Mouse (Mus musculus): Measurements from ENCODE around the gene Gabarap. TPM values are rescaled to one million over a fixed set of nuclear protein-coding genes. Genes with fewer than 3 reads are reported as not detected.
A peak's percentile ranks its signal among the peaks of the same experiment; 100 is the strongest.

The Gabarap gene
- polyA plus RNA-seq, 1 experiment from 2014 or later: 437 TPM

DNA sequence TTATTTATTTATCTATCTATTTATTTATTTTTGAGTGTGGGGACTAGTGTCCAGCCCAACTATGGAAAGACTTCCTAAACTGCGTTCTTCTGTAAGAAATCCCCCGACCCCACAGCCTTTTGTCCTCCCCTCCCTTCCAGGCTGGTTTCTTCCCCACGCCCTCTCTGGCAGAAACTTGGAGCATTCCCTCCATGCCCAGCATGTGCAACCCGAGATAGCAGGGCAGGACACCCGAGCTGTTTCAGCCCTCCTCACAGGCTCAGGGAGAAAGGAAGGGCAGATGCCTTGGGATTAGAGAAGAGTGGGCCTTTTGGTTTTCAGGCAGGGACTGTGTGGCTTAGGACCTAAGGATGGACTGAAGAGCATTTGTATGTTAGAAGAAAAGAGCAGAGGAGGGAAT lies 8.1 kb upstream of the Gabarap start:
- WGBS: 7% methylated on average over 5 of the region's 5 CpGs
- no peak for ATAC-seq (ENCODE audit: low FRiP score, low TSS enrichment)
- Histone ChIP-seq H3K27me3 (ENCODE audit: insufficient read depth, low read length) (no peaks in the 10 kb centered on the region), H3K4me3 (ENCODE audit: low read length) (peak overlapping the region; percentile 100), H3K36me3 (ENCODE audit: insufficient read depth, low read length) (peaks cover 33% of the 10 kb centered on the region), H3K4me2 (replicated peaks; ENCODE audit: low read depth, low read length) (peak overlapping the region; percentile 86), H3K9me3 (ENCODE audit: low read length) (no peaks in the 10 kb centered on the region), H3K9ac (replicated peaks; ENCODE audit: low read length) (peak overlapping the region; percentile 66), H3K4me1 (ENCODE audit: insufficient read depth, low read length) (peaks cover 28% of the 10 kb centered on the region), H3K27ac (ENCODE audit: low read length) (peak overlapping the region; percentile 61; the same call in 1 of the 2 replicates)

DNA sequence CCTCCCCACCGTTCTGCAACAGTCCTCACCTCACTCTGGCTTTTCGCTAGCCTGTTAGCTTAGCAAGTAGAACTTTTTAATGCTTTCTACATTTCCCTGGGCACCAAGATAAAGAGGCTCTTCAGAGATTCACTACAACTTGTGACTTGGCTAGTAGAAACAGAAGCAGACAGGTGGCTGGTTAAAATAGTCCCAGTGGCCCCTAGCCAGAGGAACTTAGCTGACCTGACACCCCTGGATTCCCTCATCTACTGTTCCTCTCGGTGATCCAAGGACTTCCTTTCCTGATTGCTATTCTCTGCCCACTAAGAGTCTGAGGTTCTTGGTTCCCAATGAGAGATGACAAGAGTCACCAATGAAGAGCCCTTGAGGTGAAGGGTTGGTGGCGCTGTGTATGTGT lies 7.6 kb upstream of the Gabarap start:
- peak overlapping the region; percentile 61; the same call in 1 of the 2 replicates for H3K27ac ChIP-seq (ENCODE audit: low read length)
- H3K4me3 ChIP-seq (ENCODE audit: low read length): peak overlapping the region; percentile 100; the same call in 1 of the 2 replicates
- peak overlapping the region; percentile 66 for H3K9ac ChIP-seq (replicated peaks; ENCODE audit: low read length)

DNA sequence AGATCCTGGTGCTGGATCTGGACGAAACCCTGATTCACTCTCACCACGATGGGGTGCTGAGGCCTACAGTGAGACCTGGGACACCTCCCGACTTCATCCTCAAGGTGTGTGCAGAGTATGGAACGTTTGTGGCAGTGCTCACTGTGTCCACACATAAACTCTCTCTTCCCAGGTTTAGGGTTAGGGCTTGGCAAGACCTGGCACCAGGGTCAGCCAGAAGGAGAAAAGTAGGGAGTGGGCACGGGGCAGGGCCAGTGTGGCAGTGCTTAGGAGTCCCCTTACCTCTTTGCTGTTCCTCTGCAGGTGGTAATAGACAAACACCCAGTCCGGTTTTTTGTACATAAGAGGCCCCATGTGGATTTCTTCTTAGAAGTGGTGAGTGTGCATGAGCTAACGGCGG lies 6.5 kb upstream of the Gabarap start:
- Histone ChIP-seq H3K4me2 (replicated peaks; ENCODE audit: low read depth, low read length) (no peak overlapping the region), H3K4me1 (ENCODE audit: insufficient read depth, low read length) (peaks cover 21% of the 10 kb centered on the region), H3K4me3 (ENCODE audit: low read length) (no peak overlapping the region), H3K36me3 (ENCODE audit: insufficient read depth, low read length) (peaks cover 41% of the 10 kb centered on the region), H3K27me3 (ENCODE audit: insufficient read depth, low read length) (no peaks in the 10 kb centered on the region), H3K9me3 (ENCODE audit: low read length) (no peaks in the 10 kb centered on the region), H3K27ac (ENCODE audit: low read length) (no peak overlapping the region), H3K9ac (replicated peaks; ENCODE audit: low read length) (no peak overlapping the region)
- 87% methylated on average over 8 of the region's 8 CpGs for WGBS
- no peak for ATAC-seq (ENCODE audit: low FRiP score, low TSS enrichment)

More for the DNA sequence above, 7.6 kb upstream of the Gabarap start:
- ATAC-seq (ENCODE audit: low FRiP score, low TSS enrichment): no peak
- Histone ChIP-seq H3K9me3 (ENCODE audit: low read length) (no peaks in the 10 kb centered on the region), H3K4me1 (ENCODE audit: insufficient read depth, low read length) (peaks cover 28% of the 10 kb centered on the region), H3K27me3 (ENCODE audit: insufficient read depth, low read length) (no peaks in the 10 kb centered on the region), H3K4me2 (replicated peaks; ENCODE audit: low read depth, low read length) (peak overlapping the region; percentile 86), H3K36me3 (ENCODE audit: insufficient read depth, low read length) (peaks cover 34% of the 10 kb centered on the region)
- 69% methylated on average over 4 of the region's 4 CpGs for WGBS

DNA sequence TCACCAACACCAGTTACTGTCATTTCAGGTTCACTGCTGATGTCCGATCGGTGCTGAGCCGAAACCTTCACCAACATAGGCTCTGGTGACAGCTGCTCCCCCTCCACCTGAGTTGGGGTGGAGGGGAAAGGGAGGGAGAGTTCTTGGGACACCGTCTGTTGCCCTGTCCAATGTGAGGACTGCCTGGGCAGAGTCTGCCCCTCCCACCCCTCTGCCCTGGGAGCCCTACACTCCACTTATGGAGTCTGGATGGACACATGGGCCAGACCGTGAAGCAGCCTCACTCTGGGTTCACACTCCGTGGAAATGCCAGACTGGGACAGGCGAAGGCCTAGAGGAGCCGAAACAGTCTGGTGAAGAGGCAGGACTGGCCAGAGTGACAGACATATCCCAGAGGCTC lies 994 bp upstream of the Gabarap start:
- 88% methylated on average over 8 of the region's 8 CpGs for WGBS

DNA sequence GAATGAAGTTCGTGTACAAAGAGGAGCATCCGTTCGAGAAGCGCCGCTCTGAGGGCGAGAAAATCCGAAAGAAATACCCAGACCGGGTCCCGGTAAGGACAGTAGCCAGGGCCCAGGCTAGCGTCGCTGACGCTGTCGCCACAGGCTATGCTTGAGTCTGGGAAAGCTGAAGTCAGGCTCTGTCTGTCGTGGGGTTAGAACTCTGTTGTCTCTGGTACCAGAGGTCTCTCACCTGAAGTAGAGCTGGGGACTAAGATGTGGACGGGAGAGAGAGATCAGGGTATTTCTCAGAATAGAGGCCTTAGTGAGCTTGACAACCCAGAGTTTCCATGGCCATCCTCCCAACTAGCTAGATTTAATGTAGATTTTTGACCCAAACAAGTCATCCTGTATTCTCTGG lies 768 bp downstream of the Gabarap start:
- H3K27me3 ChIP-seq (ENCODE audit: insufficient read depth, low read length): no peaks in the 10 kb centered on the region
- peak overlapping the region; percentile 94 for H3K9ac ChIP-seq (replicated peaks; ENCODE audit: low read length)
- peak overlapping the region; percentile 95 for H3K4me3 ChIP-seq (ENCODE audit: low read length)
- peaks cover 21% of the 10 kb centered on the region for H3K4me1 ChIP-seq (ENCODE audit: insufficient read depth, low read length)
- peaks cover 30% of the 10 kb centered on the region for H3K36me3 ChIP-seq (ENCODE audit: insufficient read depth, low read length)
- peak; percentile 5; the same call in 1 of the 2 replicates for ATAC-seq (ENCODE audit: low FRiP score, low TSS enrichment)
- 0% methylated on average over 15 of the region's 15 CpGs for WGBS
- no peaks in the 10 kb centered on the region for H3K9me3 ChIP-seq (ENCODE audit: low read length)
- peak overlapping the region; percentile 96 for H3K27ac ChIP-seq (ENCODE audit: low read length)
- H3K4me2 ChIP-seq (replicated peaks; ENCODE audit: low read depth, low read length): peak overlapping the region; percentile 71

More for the DNA sequence above, 994 bp upstream of the Gabarap start:
- H3K4me3 ChIP-seq (ENCODE audit: low read length): no peak overlapping the region
- 0 out of 2 replicates have a peak, but pooled peaks have one; percentile 10 for ATAC-seq (ENCODE audit: low FRiP score, low TSS enrichment)
- H3K4me2 ChIP-seq (replicated peaks; ENCODE audit: low read depth, low read length): no peak overlapping the region
- H3K9ac ChIP-seq (replicated peaks; ENCODE audit: low read length): 0 out of 2 replicates have a peak overlapping the region, but pooled peaks have one; percentile 6
- peaks cover 43% of the 10 kb centered on the region for H3K36me3 ChIP-seq (ENCODE audit: insufficient read depth, low read length)
- H3K27ac ChIP-seq (ENCODE audit: low read length): peak overlapping the region; percentile 29; the same call in 1 of the 2 replicates
- H3K9me3 ChIP-seq (ENCODE audit: low read length): no peaks in the 10 kb centered on the region
- H3K27me3 ChIP-seq (ENCODE audit: insufficient read depth, low read length): no peaks in the 10 kb centered on the region
- H3K4me1 ChIP-seq (ENCODE audit: insufficient read depth, low read length): peaks cover 18% of the 10 kb centered on the region

DNA sequence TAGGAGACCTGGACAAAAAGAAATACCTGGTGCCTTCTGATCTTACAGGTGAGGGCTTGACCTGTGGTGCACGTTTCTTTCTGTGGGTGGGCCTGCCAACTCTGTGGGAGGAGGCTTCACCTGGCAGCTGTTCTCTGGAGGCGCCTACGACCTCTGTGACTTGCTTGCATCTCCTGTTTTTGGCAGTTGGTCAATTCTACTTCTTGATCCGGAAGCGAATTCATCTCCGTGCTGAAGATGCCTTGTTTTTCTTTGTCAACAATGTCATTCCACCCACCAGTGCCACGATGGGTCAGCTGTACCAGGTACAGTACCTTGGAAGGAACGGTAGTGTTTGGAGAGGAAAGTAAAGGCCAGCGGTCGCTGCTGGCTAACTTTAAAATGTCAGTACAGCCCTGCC lies 1.5 kb downstream of the Gabarap start:
- 80% methylated on average over 10 of the region's 10 CpGs for whole genome bisulfite sequencing
- Histone ChIP-seq H3K36me3 (ENCODE audit: insufficient read depth, low read length) (peaks cover 26% of the 10 kb centered on the region), H3K4me2 (replicated peaks; ENCODE audit: low read depth, low read length) (peak overlapping the region; percentile 71), H3K4me3 (ENCODE audit: low read length) (peak overlapping the region; percentile 95), H3K27ac (ENCODE audit: low read length) (no peak overlapping the region), H3K9me3 (ENCODE audit: low read length) (no peaks in the 10 kb centered on the region), H3K4me1 (ENCODE audit: insufficient read depth, low read length) (peaks cover 23% of the 10 kb centered on the region), H3K9ac (replicated peaks; ENCODE audit: low read length) (peak overlapping the region; percentile 94), H3K27me3 (ENCODE audit: insufficient read depth, low read length) (no peaks in the 10 kb centered on the region)
- no peak for ATAC-seq (ENCODE audit: low FRiP score, low TSS enrichment)

DNA sequence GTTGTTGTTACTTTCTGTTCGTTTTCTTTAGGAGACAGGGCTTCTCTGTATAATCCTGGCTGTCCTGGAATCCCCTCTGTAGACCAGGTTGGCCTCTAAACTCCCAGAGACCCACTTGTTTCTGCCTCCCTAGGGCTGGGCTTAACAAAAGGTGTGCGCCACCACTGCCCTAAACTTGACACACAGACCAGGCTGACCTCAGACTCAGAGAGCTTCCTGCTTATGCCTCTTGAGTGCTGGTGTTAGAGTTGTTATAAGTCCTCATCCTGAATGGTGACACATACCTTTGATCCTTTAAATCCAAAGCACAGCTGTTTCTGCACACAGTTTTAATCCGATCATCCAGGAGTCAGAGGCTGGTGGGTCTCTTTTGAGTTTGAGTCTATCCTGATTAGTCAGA lies 2.0 kb downstream of the Gabarap start:
- ATAC-seq (ENCODE audit: low FRiP score, low TSS enrichment): no peak
- no peaks in the 10 kb centered on the region for H3K27me3 ChIP-seq (ENCODE audit: insufficient read depth, low read length)
- 88% methylated on average over 3 of the region's 3 CpGs for WGBS
- peak overlapping the region; percentile 71 for H3K4me2 ChIP-seq (replicated peaks; ENCODE audit: low read depth, low read length)
- H3K4me3 ChIP-seq (ENCODE audit: low read length): no peak overlapping the region
- H3K9ac ChIP-seq (replicated peaks; ENCODE audit: low read length): peak overlapping the region; percentile 94; the same call in 1 of the 2 replicates
- no peaks in the 10 kb centered on the region for H3K9me3 ChIP-seq (ENCODE audit: low read length)
- peaks cover 29% of the 10 kb centered on the region for H3K4me1 ChIP-seq (ENCODE audit: insufficient read depth, low read length)
- H3K36me3 ChIP-seq (ENCODE audit: insufficient read depth, low read length): peaks cover 31% of the 10 kb centered on the region
- no peak overlapping the region for H3K27ac ChIP-seq (ENCODE audit: low read length)

DNA sequence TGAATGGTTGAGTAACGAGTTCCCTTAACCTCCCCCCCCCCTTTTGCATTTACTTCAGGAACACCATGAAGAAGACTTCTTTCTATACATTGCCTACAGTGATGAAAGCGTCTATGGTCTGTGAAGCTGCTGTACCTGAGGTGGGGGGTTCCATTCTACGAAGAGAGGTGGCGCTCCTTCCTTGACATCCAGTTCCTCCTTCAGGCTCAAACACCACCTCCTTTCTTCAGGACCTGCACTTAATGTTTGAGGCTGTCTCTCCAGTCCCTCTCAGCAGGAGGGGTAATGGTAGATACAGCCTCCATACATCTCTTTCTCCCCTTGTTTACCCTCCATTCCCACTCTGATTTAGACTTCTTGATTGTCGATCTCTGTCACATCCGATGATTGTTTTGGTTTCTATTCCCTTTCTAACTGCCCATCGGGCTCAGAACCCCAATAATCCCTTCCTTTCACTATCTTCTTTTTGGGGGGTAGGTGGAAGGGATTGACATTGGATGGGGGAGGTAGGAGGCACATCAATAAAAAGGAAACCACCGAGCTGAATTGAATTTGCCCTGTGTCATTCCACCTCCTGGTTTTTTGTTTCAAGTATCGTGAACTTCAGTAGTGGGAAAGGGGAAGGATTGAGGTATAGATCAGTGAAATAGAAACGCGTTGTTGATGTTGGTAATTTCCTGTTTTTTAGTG lies 3.6 kb downstream of the Gabarap start:
- peak overlapping the region; percentile 50 for H3K4me2 ChIP-seq (replicated peaks; ENCODE audit: low read depth, low read length)
- H3K36me3 ChIP-seq (ENCODE audit: insufficient read depth, low read length): peaks cover 34% of the 10 kb centered on the region
- no peaks in the 10 kb centered on the region for H3K27me3 ChIP-seq (ENCODE audit: insufficient read depth, low read length)
- peaks cover 32% of the 10 kb centered on the region for H3K4me1 ChIP-seq (ENCODE audit: insufficient read depth, low read length)
- peak overlapping the region; percentile 98; the same call in 1 of the 2 replicates for H3K4me3 ChIP-seq (ENCODE audit: low read length)
- H3K27ac ChIP-seq (ENCODE audit: low read length): no peak overlapping the region
- WGBS: 88% methylated on average over 11 of the region's 11 CpGs
- H3K9me3 ChIP-seq (ENCODE audit: low read length): no peaks in the 10 kb centered on the region
- ATAC-seq (ENCODE audit: low FRiP score, low TSS enrichment): no peak
- H3K9ac ChIP-seq (replicated peaks; ENCODE audit: low read length): no peak overlapping the region

DNA sequence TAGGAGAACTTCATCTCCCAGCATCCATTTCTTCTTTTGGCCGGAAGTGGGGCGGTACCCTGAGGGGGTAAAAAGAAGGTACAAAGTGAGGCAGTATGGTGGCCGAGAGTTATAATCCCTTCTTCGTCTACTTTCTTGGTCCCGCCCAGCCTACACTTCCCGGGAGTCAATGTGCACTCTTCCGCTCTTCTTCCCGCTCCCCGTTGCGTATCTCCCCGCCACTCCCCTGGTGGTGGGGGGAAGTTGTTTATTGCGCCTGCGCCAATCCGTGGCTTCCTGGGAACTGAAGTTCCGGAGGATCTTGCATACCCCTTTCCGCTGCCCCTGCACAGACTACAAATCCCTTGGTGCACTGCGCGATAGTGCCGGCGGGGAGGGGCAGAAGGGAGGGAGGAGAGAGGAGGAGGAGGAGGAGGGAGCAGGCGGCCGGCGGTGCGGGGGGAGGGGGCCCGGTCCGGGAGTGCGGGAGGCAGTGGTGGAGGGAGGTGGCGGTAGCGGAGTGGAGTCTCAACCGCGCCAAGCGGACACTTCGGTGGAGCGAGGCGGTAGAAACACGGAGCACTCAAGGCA lies 4.5 kb downstream of the Gabarap start, which contains the start of gene Phf23:
Gene Phf23 (plus strand): TSS at position 387 of the 570 bp plus-strand sequence.
- H3K4me3 ChIP-seq (ENCODE audit: low read length): peak within 1 kb of the TSS; percentile 98
- H3K27ac ChIP-seq (ENCODE audit: low read length): peak within 1 kb of the TSS; percentile 99
- H3K4me2 ChIP-seq (replicated peaks; ENCODE audit: low read depth, low read length): peak within 1 kb of the TSS; percentile 60
- no peaks in the 10 kb centered on the region for H3K9me3 ChIP-seq (ENCODE audit: low read length)
- H3K27me3 ChIP-seq (ENCODE audit: insufficient read depth, low read length): no peaks in the 10 kb centered on the region
- H3K9ac ChIP-seq (replicated peaks; ENCODE audit: low read length): peak within 1 kb of the TSS; percentile 94
- ATAC-seq (ENCODE audit: low FRiP score, low TSS enrichment): peak; percentile 85
- peaks cover 31% of the 10 kb centered on the region for H3K36me3 ChIP-seq (ENCODE audit: insufficient read depth, low read length)
- H3K4me1 ChIP-seq (ENCODE audit: insufficient read depth, low read length): peaks cover 30% of the 10 kb centered on the region
- WGBS: under 1% methylated on average over 34 of the region's 36 CpGs

All from kidney, embryonic 16.5 days (tissue).